Mouse (Mus musculus) adrenal gland (tissue): ENCODE data around the gene Pars2.

ENCODE experiments used
- intact Hi-C: fragments of 180-260 bp; cut with DNase I; formaldehyde crosslinking; loops from one replicate; pipeline ENCODE4 v1.15.1; 2025
- long read RNA-seq, 2 experiments: library from polyadenylated mRNA; unstranded; transcript quantifications; one replicate each; pipeline ENCODE4 v2.0.0; 2020; ENCODE audit warnings: borderline replicate concordance in 1 of 2; ENCODE audit not compliant: insufficient replicate concordance in 1 of 2

The Pars2 gene
- long read RNA-seq, experiment 1, partial matches to known transcripts, result 0 of 6 reads
- long read RNA-seq, experiment 1, other reads (novel, unspliced or antisense), result 2 of 6 reads
- long read RNA-seq, experiment 2, partial matches to known transcripts, result 0 of 4 reads
- long read RNA-seq, experiment 2, other reads (novel, unspliced or antisense), result 0 of 4 reads

DNA sequence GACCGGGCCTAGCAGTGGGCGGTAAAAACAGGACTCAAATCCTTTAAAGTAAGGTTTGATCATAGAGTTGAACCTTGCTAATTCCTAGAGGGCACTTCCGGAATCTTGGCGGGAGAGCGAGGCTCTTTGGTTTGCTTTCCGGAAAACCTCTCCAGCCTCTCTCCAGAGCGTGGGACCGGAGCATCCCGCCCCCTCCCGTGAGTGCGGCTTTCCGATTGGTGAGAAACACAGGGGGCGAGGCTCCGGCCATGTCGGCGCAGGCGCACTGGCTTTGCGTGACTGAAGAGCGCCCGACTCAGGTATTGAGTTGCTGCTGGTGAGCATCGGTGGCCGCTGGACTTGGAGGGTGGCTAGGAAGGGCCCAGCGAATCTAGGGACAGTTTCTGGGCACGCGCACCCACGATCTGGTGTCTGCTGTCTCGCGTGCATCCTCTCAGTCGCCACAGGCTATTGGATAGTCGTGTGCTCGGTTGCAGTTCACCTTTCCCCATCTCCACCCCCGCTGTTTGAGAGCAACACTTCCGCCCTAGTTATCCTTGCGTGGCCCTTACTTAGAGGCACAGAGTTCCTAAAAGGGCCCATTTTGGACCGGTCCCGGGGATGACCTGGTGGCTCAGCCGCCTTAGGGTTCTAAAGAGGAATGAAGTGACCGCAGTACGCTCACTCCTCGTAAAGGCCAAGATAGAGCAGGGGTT is at the start of gene Pars2:
TSS of gene Pars2 (plus strand) at position 237 of the 695 bp plus-strand sequence.
- intact Hi-C loops, result no loop called here

DNA sequence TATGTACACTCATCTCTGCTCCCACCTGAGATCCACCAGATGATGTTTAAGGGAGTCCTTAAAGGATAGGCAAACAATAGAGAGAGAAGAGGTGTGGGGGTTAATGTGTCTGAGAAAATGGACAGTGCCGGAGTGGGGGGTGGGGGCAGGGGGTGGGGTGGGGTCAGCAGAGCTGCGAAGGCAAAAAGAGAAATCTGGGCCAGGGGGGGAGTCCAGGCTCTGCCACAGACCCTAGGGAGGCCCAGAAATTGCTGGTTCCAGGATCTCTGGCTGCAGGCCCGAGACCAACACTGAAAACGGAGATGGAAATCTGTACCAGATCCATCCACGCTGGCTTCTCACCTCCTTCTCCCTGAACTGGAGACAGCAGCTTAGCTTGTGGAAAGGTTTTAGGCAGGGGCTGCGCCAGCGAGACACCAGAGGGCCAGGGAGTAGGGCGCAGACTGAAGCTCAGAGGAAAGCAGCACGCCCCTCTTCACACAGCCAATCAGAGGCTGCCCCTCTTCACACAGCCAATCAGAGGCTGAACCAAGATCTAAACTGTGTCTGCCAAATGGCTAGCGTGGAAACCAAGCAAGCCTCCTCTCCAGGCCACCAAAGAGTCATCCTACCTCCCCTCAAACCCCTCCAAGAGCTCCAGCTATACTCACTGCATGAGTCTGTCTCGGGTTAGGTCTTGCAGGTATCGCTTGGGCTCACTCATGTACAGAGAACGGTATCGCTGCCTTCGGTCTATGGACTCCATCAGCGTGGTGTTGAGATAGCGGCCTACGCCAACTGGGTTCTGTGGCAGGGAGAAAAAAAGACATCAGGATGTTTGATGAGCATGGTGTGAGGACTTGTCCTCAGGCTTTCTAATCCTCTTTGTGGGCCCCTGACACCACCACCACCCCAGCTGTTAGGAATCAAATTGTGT is 44.0 kb upstream of the Pars2 start:
- intact Hi-C loops, result no loop called here

DNA sequence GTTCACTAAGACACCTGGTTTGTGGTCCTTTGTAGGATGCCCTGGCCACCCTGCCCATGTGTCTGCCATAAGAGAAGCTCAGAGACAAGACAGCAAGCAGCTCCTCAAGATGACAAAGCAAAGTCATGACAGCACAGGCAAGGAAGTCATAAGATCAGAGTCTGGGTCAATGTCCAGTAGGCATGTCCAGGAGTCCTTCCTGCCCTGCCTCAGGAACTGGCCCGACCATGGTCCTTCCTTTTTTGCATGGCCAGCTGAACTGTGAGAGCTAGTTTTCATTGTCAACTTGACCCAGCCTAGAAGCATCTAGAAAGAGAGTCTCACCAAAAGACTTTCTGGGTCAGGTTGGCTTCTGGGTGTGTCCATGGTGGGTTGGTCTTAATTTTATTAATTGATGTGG is 43.0 kb upstream of the Pars2 start:
- intact Hi-C loops, result no loop called here

GRCm38 (mm10) chr4:106613105-106613504 is 37.8 kb upstream of the Pars2 start:
- intact Hi-C loops, result no loop called here

- intact Hi-C loops, result no loop called here
Observed at GRCm38 (mm10) chr4:106613560-106613959, 37.3 kb upstream of the Pars2 start.

GRCm38 (mm10) chr4:106614180-106614797 is 36.6 kb upstream of the Pars2 start:
- intact Hi-C loops, result loop anchor here (2.0 kb wide), 1 partner anchor 95 kb away; no protein-coding TSS in a partner anchor

GRCm38 (mm10) chr4:106614881-106615280 is 36.0 kb upstream of the Pars2 start:
- intact Hi-C loops, result loop anchor here (2.0 kb wide), 1 partner anchor 94 kb away; no protein-coding TSS in a partner anchor

- intact Hi-C loops, result loop anchor here (2.0 kb wide), 1 partner anchor 93 kb away; no protein-coding TSS in a partner anchor
Observed at GRCm38 (mm10) chr4:106615637-106616036, 35.2 kb upstream of the Pars2 start.

DNA sequence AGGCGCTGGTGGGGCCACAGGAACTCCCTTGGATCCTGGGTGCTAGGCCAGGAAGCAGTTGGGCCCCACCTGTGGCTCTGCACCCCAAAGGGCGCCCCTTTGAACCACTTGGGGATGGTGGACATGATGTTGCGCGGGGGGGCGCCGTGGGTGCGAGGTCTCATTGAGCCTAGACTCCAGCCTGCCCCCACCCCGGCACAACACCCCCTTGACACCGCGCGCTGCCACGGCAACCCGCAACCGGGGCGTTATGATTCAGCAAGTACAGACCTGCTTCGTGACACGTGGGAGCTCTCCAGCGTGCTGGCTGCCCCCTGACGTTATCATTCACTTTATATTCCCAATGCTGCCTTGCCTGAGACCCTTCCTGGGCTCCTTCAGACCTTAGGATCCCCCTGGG is 33.8 kb upstream of the Pars2 start, which contains the start of gene Lexm:
TSS of gene Lexm (minus strand) at position 186 of the 400 bp plus-strand sequence.
- intact Hi-C loops, result no loop called here

GRCm38 (mm10) chr4:106618898-106619297 is 32.0 kb upstream of the Pars2 start:
- intact Hi-C loops, result no loop called here

- intact Hi-C loops, result no loop called here
Observed at GRCm38 (mm10) chr4:106621428-106621827, 29.4 kb upstream of the Pars2 start.

GRCm38 (mm10) chr4:106622030-106622493 is 28.8 kb upstream of the Pars2 start, which contains the start of gene Ttc22:
Gene Ttc22, plus strand, starts transcription at chr4:106622432.
- intact Hi-C loops, result no loop called here

DNA sequence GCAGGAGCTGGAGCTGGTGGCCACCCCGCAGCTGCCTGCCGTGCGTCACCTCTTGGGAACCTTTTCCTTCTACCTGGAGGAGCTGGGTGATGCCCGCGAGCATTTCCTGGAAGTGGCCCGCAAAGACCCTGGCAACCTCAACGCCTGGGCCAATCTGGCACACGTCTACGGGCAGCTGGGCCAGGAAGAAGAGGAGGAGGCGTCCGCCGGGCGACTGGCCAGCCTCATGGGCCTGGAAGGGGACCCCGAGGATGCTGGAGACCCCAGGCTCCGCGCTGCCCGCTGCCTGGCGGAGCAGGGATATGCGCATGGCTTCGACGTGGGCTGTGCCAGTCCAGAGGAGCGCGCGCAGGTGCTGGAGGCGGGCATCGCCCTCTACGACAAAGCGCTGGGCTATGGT is 28.2 kb upstream of the Pars2 start:
- intact Hi-C loops, result no loop called here

GRCm38 (mm10) chr4:106624271-106624670 is 26.6 kb upstream of the Pars2 start:
- intact Hi-C loops, result no loop called here

- intact Hi-C loops, result no loop called here
Observed at GRCm38 (mm10) chr4:106627809-106628208, 23.1 kb upstream of the Pars2 start.

DNA sequence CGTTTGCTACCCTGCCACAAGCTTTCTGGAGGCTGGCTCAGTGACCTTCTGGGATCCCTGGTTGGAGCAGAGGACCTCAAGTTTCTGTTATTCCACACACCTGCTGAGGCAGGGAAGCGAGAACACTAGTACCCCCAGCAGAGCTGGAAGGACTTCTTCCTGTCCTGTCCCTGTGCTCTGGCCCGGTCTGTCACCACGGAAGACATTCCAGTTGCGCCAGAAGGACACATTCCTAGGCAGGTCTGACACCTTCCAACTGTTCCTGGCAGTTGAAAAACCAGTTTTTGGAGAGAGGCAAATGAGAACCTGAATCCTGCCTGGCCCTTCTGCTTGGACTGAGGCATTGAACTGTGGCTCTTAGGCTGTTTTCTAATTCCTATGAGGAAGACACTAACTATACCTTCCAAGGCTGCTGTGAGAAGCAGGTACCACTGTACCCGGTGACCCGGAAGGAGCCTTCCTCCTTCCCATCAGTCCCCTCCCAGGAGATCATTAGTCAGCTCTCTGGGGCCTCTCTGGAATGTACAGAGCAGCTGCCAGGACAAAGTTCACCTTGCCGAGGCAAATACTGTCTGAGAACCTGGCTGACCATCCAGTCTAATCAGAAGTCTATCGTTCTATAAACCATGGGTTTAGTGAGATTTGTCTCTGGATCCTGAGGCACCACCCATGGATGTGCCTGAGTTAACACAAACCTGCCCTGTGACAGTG is 22.1 kb upstream of the Pars2 start:
- intact Hi-C loops, result no loop called here

DNA sequence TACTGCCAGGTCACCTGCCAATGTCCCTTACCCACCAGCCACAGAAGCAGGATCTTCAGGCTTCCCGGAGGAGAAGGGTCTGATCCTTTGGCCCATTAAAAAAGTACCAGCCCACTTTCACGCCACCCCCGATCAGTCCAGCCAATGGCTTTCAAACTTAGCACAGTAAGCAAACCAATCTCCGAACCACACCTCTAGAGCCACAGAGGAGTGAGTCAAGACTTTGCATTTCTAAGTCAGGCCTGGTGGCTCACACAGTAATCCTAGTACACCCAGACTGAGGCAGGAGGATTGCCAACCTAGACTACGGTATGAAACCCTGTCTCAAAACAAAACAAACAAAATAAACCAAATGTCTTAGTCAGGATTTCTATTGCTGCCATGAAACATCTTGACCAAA is 21.5 kb upstream of the Pars2 start:
- intact Hi-C loops, result no loop called here

GRCm38 (mm10) chr4:106630333-106631220 is 20.3 kb upstream of the Pars2 start:
- intact Hi-C loops, result loop anchor here (5.0 kb wide), 1 partner anchor 77 kb away; no protein-coding TSS in a partner anchor

DNA sequence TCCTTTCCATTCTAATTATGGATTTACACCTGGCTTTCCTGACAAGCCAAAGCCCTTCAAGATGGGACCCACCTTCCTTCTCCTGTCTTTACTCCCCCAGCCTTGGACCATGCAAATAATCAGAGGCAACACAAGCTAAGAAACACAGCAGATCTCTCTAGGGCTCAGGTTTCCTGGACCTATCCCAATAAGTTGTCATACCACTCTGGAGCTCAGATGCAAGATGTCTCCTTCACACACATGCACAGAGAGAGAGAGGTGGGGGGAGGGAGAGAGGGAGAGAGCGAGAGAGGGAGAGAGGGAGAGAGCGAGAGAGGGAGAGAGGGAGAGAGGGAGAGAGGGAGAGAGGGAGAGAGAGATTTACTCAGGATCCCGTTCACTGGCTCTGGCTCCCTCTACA is 18.6 kb upstream of the Pars2 start:
- intact Hi-C loops, result loop anchor here (5.0 kb wide), 1 partner anchor 75 kb away; no protein-coding TSS in a partner anchor
